Mouse (Mus musculus) T-helper 17 cell (primary cell): Measurements from ENCODE around the gene Cavin4.
"Not testable (repeated sequence)": the region's sequence is repeated elsewhere in the genome, so short reads cannot be mapped to it uniquely, and the experiment has no call there.

Source experiments
- in situ Hi-C, 2 experiments: fragments of 300-600 bp; cut with MboI, MseI; formaldehyde crosslinking; loops; 1 replicate in 1 of 2; 2 replicates in 1 of 2; pipeline ENCODE4 v1.15.1; 2025; ENCODE audit warnings: high pct_unique_total_duplicates in 2 of 2

Gene Cavin4

DNA sequence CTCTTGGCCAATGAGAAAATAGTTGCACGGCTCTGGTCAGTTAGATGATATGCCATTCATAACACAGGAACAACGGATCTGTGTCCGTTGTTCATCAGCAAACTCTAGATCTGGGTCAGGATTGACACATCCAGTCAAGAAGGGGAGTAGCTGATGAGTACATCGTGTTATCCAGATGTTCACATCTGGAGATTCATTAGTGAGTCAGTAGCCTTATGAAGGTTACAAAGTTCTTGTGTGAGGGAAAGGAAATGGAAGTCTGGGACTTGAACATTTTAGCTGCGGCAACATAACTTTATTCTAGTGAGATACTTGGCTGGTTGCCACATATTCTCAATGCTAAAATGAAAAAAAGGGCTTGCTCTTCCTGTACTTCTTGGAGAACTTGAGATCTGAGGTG is 9.6 kb downstream of the Cavin4 start:
- in situ Hi-C loops = no loop called here

DNA sequence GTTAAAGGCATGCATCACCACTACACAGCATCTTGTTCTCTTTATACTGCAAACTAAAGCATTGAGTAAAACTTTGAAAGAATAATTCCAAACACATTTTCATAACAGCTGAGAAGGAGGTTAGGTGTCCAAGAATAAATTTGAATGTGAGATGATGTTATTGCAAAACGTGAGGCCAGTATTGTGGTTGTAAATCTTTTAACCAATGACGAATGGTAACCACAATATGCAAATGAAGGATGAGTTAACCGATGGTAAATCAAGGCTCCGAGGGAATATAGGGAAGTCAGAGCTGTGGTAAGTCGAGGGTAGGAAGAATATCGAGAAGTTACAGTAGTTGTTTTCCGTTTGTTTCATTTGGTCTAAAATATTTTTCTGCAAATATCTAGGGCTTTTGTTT is 11.1 kb downstream of the Cavin4 start:
- in situ Hi-C loops = no loop called here

DNA sequence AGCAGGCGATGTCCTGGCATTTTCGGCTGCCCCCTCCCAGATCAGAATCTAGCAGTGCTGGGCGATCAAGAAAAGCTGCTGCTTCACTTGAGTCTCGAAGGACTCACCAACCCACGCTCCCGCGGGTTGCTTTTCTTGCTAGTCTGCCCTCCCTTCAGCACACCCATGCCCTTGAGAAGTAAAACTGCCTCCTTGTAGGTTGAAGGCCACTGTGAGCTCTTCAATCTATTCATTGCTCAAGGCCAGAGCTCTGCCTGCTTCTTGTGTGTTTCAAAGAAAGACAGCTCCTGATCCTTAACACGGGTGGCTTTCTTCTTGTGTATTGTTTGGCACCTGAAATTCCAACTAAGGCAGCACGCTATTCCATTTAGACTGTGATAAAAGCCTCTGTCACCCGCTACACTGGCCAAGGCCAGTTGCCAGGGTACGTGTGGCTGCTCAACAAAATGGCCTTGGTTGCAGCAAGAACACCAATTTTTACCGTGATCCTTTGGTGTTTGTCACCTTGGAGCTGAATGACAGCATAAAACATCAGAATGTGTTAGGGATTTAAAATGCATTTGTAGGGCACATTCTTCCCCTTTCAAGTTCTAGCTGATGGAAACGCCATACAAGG is 13.4 kb downstream of the Cavin4 start:
- in situ Hi-C loops = no loop called here

DNA sequence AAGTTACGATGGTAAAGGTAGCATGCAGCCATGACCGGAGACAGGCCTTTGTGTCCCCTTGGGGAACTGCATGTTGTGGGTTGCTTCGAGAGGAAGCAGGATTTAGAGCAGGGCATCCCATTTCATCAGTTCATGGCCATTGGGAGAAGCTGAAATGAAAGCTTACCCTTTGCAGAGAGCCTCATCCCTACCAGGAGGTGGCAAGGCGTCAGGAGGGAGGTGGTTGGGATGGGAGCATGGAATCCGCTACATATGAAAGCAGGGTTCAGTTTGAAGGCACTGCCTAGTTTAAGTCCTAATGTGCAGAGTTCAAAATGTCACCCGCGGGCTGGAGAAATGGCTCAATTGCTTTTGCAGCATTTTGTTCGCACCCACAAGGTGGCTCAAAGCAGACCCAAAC is 14.0 kb downstream of the Cavin4 start:
- in situ Hi-C loops = no loop called here

DNA sequence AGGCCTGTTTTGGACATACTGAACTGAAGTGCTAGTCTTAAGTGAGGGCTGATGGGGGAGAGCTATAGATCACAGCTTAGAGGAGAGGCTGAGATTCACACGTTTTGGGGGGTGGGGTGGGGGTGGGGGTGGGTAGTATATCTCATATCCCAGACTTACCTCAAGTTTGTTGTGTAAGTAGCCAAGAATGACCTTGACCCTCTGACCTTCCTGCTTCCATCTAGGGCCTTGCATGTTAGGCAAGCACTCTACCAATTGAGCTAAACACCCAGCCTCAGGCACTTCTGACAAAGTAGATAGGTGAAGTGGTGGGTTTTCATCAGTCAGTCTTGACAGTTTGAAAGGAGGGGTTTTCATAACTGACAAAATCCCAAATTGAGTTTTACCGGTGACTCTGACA is 14.5 kb downstream of the Cavin4 start:
- in situ Hi-C loops = no loop called here

DNA sequence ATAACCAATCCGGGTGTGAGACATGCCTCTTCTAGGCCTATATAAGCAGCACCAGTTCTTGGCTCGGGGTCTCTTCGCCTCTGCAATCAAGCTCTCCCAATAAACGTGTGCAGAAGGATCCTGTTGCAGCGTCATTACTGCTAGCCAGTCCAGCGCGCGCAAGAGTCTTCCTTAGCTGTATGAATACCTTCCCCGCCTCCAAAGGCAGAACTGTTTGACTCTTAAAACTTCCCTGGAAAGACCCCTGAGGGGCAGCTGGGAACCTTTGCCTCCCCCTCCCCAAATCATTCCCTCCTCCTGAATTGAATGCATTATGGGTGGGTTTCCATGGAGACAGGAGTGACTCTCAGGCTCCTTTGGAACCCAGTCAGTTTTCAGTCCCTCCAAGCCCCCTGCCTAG is 15.5 kb downstream of the Cavin4 start:
- in situ Hi-C loops = no loop called here

DNA sequence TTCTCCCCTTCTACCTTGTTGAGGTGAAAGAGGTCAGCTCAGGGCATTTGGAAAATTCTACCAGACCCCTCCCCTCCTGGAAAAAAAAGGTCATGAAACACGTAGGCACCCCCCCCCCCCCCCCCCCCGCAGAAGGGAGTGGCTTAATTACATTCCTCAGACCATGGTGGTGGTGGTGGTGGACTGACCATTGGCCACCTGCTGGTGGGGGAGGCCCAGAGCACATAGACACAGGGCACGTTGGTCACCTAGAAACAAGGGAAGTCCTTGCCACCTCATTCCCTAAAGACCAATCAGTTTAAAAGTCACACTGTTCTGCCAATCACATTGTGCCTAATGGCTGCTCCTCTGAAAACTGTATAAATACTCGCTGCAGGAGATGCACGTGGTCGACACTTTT is 16.4 kb downstream of the Cavin4 start:
- in situ Hi-C loops = not testable (repeated sequence)

DNA sequence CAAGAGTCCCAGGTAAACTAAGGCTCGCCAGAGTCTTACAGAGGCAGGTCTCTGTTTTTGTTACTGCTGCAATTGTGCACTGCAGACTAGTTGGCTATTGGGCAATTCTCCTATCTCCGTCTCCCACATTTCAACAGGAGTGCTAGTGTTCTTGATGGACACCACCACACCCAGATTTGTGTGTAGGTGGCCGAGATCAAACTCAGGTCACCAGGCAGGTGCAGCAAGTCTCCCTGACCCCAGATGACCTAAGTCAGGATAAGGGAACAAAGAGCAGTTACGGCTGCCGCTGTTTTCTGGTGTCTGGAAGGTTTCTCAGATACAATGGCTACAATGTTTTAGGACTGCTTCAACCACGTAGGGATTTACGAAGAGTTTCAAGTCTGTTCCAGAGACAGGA is 16.9 kb downstream of the Cavin4 start:
- in situ Hi-C loops = no loop called here

DNA sequence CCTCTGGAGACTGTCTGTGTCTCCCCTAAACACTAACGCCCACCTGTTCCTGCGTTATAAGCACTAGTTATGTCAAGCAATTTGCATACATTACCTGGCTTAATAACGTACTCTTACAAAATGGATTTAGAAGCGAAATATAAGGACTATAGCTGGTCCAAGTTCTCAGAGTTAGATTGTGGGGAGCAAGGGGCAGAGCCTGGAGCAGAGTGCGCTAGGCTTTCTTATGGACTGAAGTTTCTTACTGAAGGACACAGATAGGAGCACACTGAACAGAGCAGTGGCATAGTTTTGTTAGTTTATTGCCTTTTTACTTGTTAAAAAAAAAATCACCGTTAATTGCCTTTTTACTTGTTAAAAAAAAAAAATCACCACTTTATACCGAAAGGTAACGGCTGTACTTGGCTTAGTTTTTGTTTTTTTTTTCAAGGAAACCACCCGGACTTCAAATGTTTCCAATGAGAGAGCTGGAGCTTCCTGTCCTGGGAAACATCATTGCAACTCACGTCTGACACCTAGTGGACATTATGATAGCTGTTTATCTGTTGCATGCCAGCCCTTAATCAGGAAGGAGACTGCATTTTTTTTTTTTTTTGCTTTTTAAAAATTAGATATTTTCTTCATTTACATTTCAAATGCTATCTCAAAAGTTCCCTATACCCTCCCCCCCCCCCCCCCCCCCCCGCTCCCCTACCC is 17.5 kb downstream of the Cavin4 start:
- in situ Hi-C loops = no loop called here

DNA sequence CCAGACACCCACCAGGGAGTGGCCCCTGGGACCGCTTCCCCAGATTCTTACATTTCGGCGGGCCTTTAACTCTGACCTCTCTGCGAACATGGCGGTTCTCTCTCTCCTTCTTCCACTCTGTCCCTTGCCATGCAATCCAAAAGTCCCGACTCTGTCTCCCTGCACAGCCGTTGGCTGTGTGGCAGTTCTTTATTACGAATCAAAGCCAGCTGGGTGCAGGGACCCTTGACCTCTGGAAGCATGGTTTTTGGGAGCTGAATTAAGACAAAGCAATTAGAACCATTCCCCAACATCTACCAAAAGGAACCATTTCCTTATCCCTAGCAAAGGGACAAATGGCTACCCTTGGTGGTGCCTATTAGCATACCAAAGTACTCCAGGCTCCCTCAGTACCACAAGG is 19.8 kb downstream of the Cavin4 start:
- in situ Hi-C loops = no loop called here

DNA sequence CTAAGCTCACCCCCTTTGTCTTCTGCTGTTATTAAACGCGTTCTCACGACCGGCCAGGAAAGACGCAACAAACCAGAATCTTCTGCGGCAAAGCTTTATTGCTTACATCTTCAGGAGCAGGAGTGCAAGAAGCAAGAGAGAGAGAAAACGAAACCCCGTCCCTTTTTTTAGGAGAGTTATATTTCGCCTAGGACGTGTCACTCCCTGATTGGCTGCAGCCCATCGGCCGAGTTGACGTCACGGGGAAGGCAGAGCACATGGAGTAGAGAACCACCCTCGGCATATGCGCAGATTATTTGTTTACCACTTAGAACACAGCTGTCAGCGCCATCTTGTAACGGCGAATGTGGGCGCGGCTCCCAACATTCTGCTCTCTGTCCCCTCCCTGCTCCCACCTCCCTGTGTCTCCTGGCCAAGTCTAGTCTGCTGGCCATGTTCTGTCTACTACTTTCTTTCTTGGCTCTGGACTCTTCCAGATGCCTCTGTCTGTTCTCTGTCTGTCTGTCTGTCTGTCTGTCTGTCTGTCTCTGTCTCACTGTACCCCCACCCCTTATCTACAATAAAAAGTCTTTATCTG is 20.4 kb downstream of the Cavin4 start:
- in situ Hi-C loops = not testable (repeated sequence)

DNA sequence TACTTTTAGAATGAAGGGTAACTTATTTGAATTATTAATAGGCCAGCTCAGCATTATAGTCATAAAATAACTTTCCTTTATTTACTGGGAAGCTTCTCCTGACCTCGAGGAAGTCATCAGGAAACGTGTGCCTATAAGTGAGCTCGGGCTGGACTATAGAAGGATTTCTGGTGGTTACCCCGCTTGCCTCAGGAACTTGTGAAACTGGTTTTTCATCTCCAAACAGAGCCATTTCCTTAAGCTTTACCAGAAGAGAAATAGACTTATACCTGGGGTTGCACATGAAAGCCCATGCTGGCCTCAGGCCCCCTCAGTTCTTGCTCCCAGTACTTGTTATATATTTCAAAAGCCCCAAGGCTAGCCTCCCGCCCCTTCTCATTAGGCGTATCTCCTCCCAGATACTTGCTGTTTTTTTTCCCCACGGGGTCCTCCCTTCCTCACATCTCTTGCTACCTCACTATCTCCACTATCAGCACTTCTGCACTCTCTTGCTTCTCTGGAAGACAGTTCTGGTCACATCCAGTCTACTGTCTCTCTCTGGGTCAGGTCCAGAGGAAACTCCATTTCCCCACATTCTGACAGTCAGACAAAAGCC is 21.4 kb downstream of the Cavin4 start:
- in situ Hi-C loops = no loop called here

DNA sequence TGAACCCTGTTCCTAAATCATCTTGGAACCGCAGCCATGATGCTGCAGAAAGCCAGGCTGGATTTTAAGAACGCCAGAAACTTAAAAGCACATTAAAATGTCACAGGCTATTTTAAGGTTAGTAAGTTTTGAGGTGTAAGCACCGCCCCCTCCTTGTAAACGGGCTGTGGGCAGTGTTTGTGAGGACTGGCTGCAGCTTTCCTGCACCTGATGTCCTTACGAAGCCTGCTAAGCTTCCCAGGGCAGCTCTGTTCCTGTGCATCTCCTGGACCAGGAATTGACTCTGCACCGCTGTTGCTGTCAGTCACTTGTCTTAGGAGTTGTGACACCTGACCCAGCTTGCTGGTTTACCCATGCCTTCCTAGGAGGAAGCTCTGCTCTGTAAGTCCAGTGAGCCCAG is 24.8 kb downstream of the Cavin4 start:
- in situ Hi-C loops = no loop called here

DNA sequence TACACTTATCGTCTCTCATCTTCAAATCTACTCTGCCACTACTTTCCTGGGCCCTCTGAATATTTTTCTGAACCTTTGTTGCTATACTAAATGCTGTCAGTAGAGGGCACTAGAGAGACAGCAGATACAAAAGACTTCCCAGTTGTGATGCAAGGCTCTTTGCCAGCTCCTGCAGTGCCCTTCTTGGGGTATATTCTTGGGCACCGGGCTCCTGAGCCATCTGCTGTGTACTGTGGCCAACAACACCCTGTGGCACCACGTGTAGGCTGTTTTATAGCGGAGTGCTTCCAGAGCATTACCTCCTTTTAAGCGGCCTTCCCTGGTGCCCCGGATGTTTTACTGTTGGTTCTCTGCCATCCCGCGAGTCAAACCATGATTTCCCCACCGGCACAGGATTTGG is 27.3 kb downstream of the Cavin4 start:
- in situ Hi-C loops = no loop called here

DNA sequence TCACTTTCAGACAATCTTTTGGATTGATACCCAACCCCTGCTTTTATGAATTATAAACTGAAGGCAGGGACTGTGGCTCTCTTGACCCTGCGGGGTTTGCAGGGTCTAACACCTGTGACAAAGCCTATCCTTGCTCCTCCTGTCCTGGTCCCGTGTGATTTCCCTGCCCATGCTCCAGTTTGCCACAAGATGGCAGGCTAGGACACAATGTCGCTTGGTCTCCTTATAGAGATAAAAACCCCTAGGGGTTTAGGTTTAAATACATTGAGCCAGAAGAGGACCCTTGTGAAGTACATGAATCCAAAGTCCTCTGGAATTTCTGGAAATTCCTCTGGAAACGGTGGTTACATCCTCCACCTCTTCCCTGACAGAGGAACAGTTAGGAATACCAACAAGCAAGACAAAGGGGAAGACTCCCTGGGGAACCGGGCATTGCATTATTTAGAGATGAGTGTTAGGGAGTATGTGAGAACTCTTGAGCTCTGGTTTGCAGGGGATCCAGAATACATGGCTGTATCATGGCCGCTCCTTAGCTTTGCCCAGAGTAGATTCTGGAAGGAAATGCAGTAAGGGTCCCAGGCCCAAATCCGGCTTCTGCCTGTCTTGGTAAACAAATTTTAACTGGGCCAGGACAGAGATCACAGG is 28.6 kb downstream of the Cavin4 start:
- in situ Hi-C loops = no loop called here

DNA sequence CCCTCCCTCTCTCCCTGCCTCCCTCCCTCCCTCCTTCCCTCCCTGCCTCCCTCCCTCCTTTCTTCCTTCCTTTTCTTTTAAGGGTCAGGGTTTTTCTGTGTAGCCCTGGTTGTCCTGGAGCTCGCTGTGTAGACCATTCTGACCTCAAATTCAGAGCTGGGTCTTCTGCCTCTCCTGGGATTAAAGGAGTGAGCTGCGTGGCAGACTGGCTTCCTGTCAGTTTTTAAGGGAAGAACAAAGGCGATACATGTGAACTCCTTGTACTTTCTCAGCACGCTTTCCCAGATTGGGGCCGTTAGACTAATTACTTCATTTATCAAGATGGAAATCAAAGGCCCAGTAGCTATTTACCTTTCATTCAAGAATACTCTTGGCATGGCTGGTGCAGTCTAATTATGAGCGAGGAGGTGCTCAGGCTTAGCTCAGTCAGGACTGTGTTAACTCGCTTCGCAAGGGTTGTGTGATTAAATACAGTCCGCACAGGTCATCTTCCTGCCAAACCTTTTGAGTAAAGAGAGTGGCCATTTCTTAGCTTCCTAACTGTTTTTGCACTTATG is 29.5 kb downstream of the Cavin4 start:
- in situ Hi-C loops = no loop called here

DNA sequence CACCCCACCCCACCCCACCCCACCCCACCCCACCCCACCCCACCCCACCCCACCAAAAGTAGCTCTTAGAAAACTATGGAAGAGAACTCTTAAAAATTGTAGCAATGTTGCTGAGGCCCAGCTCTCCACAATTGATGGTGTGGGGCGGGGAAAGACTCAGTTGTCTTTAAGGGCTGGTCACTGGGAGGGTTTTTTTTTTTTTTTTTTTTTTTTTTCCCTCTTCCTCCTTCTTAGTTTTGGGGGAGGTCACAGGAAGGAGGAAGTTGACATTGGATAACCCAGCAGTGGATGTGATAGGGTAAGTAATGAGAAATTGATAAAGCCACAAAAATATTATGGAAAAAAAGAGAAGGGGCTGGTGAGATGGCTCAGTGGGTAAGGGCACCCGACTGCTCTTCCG is 33.4 kb downstream of the Cavin4 start:
- in situ Hi-C loops = no loop called here

DNA sequence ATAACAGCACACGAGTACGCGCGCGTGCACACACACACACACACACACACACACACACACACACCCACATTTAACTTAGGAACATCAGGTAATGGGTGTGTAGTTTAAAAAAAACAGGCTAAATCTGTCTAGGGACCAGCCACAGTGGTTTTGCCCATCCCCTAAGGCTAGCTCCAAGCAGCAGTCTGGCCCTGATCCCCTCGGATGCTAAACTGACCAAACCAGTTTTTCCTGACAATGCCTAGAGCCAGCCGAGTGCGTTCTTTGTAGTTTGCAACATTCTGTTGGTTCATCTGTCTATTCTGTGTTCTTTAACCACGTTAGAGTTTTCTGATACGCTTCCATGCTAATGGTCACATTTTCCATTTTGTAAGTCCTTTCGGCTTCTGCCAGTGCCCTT is 34.0 kb downstream of the Cavin4 start:
- in situ Hi-C loops = no loop called here

DNA sequence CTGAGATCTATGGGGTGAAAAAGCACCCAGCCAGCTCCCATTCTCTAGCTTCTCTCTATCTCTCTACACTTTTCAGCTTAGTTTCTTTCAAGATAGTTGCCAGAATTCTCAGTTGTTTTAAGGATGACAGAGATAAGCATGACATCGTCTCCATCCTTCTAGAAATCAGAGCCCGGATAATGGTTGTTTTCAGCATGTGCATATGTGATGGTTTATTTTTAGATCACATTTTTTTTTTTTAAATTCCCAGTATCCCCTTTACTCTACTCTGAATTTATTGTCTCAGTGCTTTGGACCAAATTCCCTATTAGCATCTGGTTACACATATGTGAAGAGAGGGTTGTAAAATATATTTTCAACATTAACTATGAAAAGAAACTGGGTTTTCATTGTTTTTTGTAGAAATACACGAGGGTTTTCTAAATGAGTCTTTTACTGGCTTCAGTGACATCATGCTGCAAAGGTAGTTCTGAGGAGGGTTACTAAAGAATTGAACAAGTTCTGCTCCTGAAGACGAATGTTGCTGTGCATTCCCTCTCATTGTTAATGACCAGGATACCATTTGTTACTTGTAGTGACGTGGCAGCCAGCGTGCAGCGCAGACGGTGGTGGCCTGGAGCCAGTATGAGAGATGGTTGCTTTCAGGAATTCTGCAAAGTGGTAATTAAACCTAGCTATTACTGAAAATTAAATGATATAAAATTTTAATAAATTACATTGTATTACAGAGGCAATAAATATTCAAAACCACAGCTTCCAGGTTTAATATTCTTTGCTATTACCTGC is 52.7 kb downstream of the Cavin4 start:
- in situ Hi-C loops = no loop called here

DNA sequence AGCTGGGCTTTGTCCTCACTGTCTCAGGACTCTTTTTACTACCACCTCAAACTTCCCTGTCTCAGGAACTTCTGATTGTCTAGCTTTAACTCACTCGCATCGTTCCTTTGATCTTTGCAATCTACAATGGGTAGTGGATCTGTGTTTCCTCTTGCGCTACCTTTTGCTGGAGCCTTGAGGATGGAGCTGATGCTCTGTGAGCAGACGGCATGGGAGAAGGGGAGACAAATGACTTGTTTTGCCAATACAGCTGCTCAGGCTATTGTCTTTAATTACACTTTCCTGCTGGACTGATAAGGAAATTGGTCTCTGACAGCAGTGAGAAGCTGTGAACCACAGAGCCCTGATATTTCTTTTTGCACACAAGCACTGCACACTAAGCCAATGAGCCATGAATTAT is 53.5 kb downstream of the Cavin4 start:
- in situ Hi-C loops = no loop called here
